Mouse (Mus musculus) forebrain, postnatal 0 days (tissue): Measurements from ENCODE around the gene Dock2. TPM values are rescaled to one million over a fixed set of nuclear protein-coding genes. Genes with fewer than 3 reads are reported as not detected.

Experiments
- ATAC-seq: fragments of 200-750 bp; cut with Nextera tagmentation; 2 replicates; pipeline ENCODE4 v1.8.0; 2017; ENCODE audit warnings: mild to moderate bottlenecking, moderate library complexity
- DNase-seq: peaks from one replicate; pipeline ENCODE4 v3.0.0-alpha.2; 2015
- H3K27ac ChIP-seq: fragments of 300-500 bp; sonication (generic); 2 replicates; pipeline ENCODE4 v1.5.1; 2014; ENCODE audit warnings: low read depth, mild to moderate bottlenecking, antibody characterized with exemption, low read length, moderate library complexity, mixed read lengths
- H3K27me3 ChIP-seq: fragments of 300-500 bp; sonication (generic); 2 replicates; pipeline ENCODE4 v1.6.1; 2014; ENCODE audit warnings: mild to moderate bottlenecking, low read length, mixed read lengths; ENCODE audit not compliant: insufficient read depth
- H3K36me3 ChIP-seq: fragments of 300-500 bp; sonication (generic); 2 replicates; pipeline ENCODE4 v1.6.1; 2014; ENCODE audit warnings: mild to moderate bottlenecking, moderate library complexity; ENCODE audit not compliant: insufficient read depth
- H3K4me1 ChIP-seq: fragments of 300-500 bp; sonication (generic); 2 replicates; pipeline ENCODE4 v1.6.1; 2014; ENCODE audit warnings: antibody characterized with exemption; ENCODE audit not compliant: insufficient read depth
- H3K4me2 ChIP-seq: fragments of 300-500 bp; sonication (generic); 2 replicates; pipeline ENCODE4 v1.6.1; 2014; ENCODE audit warnings: low read depth, mild to moderate bottlenecking, moderate library complexity
- H3K4me3 ChIP-seq: fragments of 300-500 bp; sonication (generic); 2 replicates; pipeline ENCODE4 v1.5.1; 2014; ENCODE audit warnings: low read depth, low read length, mixed read lengths
- H3K9ac ChIP-seq: fragments of 300-500 bp; sonication (generic); 2 replicates; pipeline ENCODE4 v1.6.1; 2014; ENCODE audit warnings: mild to moderate bottlenecking
- H3K9me3 ChIP-seq: fragments of 300-500 bp; sonication (generic); 2 replicates; pipeline ENCODE4 v1.6.1; 2016; ENCODE audit warnings: low read length
- CTCF ChIP-seq: sonication (generic); IDR thresholded peaks from 2 replicates; pipeline ENCODE4 v1.5.1; 2016; ENCODE audit warnings: antibody characterized with exemption, control low read depth, low read depth
- WGBS: fragments of 180-500 bp; shearing (Covaris S2); extraction: QIAGEN DNeasy Blood & Tissue Kit; methylation state at CpG from one replicate; pipeline ENCODE4 v1.1.7; 2014; 5-methylcytosine and 5-hydroxymethylcytosine counted together
- polyA plus RNA-seq: library from polyadenylated mRNA; unstranded; fragments of >200 nt; fragmentation: Nextera tagmentation; extraction: Ambion mirVana; gene quantifications from 2 replicates; pipeline ENCODE4 v1.2.1, GENCODE M21; 2015
- total RNA-seq: library from RNA; depleted of rRNA; stranded (reverse); fragments of >200 nt; gene quantifications from 2 replicates; pipeline ENCODE4 v1.2.3, GENCODE M21; 2014

Dock2 gene
- total and polyA plus RNA-seq, 2 experiments from 2014 or later: 0.63 to 2.3 TPM

- Histone ChIP-seq H3K27me3 (no peaks in the 10 kb centered on the region), H3K9ac (no peak overlapping the region), H3K27ac (no peak overlapping the region), H3K9me3 (no peaks in the 10 kb centered on the region), H3K36me3 (no peaks in the 10 kb centered on the region), H3K4me3 (no peak overlapping the region), H3K4me2 (no peak overlapping the region), H3K4me1 (no peaks in the 10 kb centered on the region)
- DNase-seq (no peak), ATAC-seq (no peak)
- TF ChIP-seq CTCF: no peak
- 65% methylated on average over 2 of the region's 2 CpGs for WGBS
Measured at GRCm38 (mm10) chr11:34469792-34470191, 313.9 kb downstream of the Dock2 start.

- Histone ChIP-seq H3K4me3 (no peak overlapping the region), H3K4me2 (no peak overlapping the region), H3K27me3 (no peaks in the 10 kb centered on the region), H3K9ac (no peak overlapping the region), H3K4me1 (no peaks in the 10 kb centered on the region), H3K9me3 (no peaks in the 10 kb centered on the region), H3K27ac (no peak overlapping the region), H3K36me3 (no peaks in the 10 kb centered on the region)
- no peak; the same call in 1 of the 2 replicates for ATAC-seq
- DNase-seq: peak; percentile 12
- 44% methylated on average over 3 of the region's 3 CpGs for WGBS
- TF ChIP-seq CTCF: no peak
Measured at GRCm38 (mm10) chr11:34468571-34468970, 315.1 kb downstream of the Dock2 start.

GRCm38 (mm10) chr11:34467056-34467455 is 316.6 kb downstream of the Dock2 start:
- TF ChIP-seq CTCF: no peak
- Histone ChIP-seq H3K4me1 (no peaks in the 10 kb centered on the region), H3K4me3 (no peak overlapping the region), H3K27ac (no peak overlapping the region), H3K27me3 (no peaks in the 10 kb centered on the region), H3K36me3 (no peaks in the 10 kb centered on the region), H3K9ac (no peak overlapping the region), H3K4me2 (no peak overlapping the region), H3K9me3 (no peaks in the 10 kb centered on the region)
- 58% methylated on average over 1 of the region's 1 CpGs for WGBS
- DNase-seq: no peak
- ATAC-seq: no peak

GRCm38 (mm10) chr11:34449944-34450343 is 333.7 kb downstream of the Dock2 start:
- no peak for ATAC-seq
- H3K27me3 ChIP-seq: no peaks in the 10 kb centered on the region
- 82% methylated on average over 4 of the region's 4 CpGs for WGBS
- H3K9ac ChIP-seq: no peak overlapping the region
- no peaks in the 10 kb centered on the region for H3K36me3 ChIP-seq
- no peak overlapping the region for H3K27ac ChIP-seq
- H3K4me2 ChIP-seq: no peak overlapping the region
- no peak for TF ChIP-seq CTCF
- no peaks in the 10 kb centered on the region for H3K9me3 ChIP-seq
- H3K4me1 ChIP-seq: no peaks in the 10 kb centered on the region
- no peak for DNase-seq
- no peak overlapping the region for H3K4me3 ChIP-seq

- H3K36me3 ChIP-seq: no peaks in the 10 kb centered on the region
- WGBS: 49% methylated on average over 4 of the region's 4 CpGs
- no peak overlapping the region for H3K4me3 ChIP-seq
- ATAC-seq (no peak), DNase-seq (peak; percentile 9)
- no peaks in the 10 kb centered on the region for H3K9me3 ChIP-seq
- no peak overlapping the region for H3K4me2 ChIP-seq
- H3K27me3 ChIP-seq: no peaks in the 10 kb centered on the region
- no peaks in the 10 kb centered on the region for H3K4me1 ChIP-seq
- no peak for TF ChIP-seq CTCF
- no peak overlapping the region for H3K27ac ChIP-seq
- H3K9ac ChIP-seq: no peak overlapping the region
Measured at GRCm38 (mm10) chr11:34447891-34448290, 335.8 kb downstream of the Dock2 start.

- H3K4me2 ChIP-seq: no peak overlapping the region
Measured at GRCm38 (mm10) chr11:34438429-34438828, 345.3 kb downstream of the Dock2 start.

GRCm38 (mm10) chr11:34437446-34437845 is 346.2 kb downstream of the Dock2 start:
- ATAC-seq (no peak), DNase-seq (no peak)
- Histone ChIP-seq H3K4me3 (no peak overlapping the region), H3K36me3 (no peaks in the 10 kb centered on the region), H3K9ac (no peak overlapping the region), H3K27ac (no peak overlapping the region), H3K4me1 (no peaks in the 10 kb centered on the region), H3K9me3 (no peaks in the 10 kb centered on the region), H3K4me2 (no peak overlapping the region), H3K27me3 (no peaks in the 10 kb centered on the region)
- no peak for TF ChIP-seq CTCF
- 76% methylated on average over 1 of the region's 1 CpGs for WGBS

More at GRCm38 (mm10) chr11:34438429-34438828, 345.3 kb downstream of the Dock2 start:
- DNase-seq (no peak), ATAC-seq (no peak)
- Histone ChIP-seq H3K4me3 (no peak overlapping the region), H3K36me3 (no peaks in the 10 kb centered on the region), H3K4me1 (no peaks in the 10 kb centered on the region), H3K9ac (no peak overlapping the region), H3K27ac (no peak overlapping the region), H3K9me3 (no peaks in the 10 kb centered on the region), H3K27me3 (no peaks in the 10 kb centered on the region)
- 70% methylated on average over 2 of the region's 2 CpGs for whole genome bisulfite sequencing
- no peak for TF ChIP-seq CTCF

GRCm38 (mm10) chr11:34431978-34432377 is 351.7 kb downstream of the Dock2 start:
- no peak overlapping the region for H3K4me2 ChIP-seq
- no peaks in the 10 kb centered on the region for H3K36me3 ChIP-seq
- ATAC-seq (no peak), DNase-seq (no peak)
- H3K9me3 ChIP-seq: no peaks in the 10 kb centered on the region
- H3K9ac ChIP-seq: no peak overlapping the region
- no peaks in the 10 kb centered on the region for H3K4me1 ChIP-seq
- no peak overlapping the region for H3K4me3 ChIP-seq
- no peak overlapping the region for H3K27ac ChIP-seq
- no peaks in the 10 kb centered on the region for H3K27me3 ChIP-seq
- 92% methylated on average over 2 of the region's 2 CpGs for WGBS
- no peak for TF ChIP-seq CTCF
